Mouse (Mus musculus) cerebellum, postnatal 25 days (tissue): Measurements from ENCODE around the gene AL732309.1.
A peak's percentile ranks its signal among the peaks of the same experiment; 100 is the strongest.

Source experiments
- DNase-seq, 2 experiments: peaks; one replicate each; pipeline ENCODE4 v3.0.0; 2021; ENCODE audit warnings: mixed read lengths in 2 of 2

The AL732309.1 gene

GRCm38 (mm10) chr2:25246183-25247072, at the start of gene AL732309.1:
AL732309.1 (minus strand) TSS chr2:25246863.
- peak; percentile 44 to 63 for DNase-seq

GRCm38 (mm10) chr2:25293706-25294105, 47.0 kb upstream of the AL732309.1 start:
- peak; percentile 38 to 59 for DNase-seq

GRCm38 (mm10) chr2:25292856-25293255, 46.2 kb upstream of the AL732309.1 start:
- peak; percentile 86 to 93 for DNase-seq

- DNase-seq: peak in 1 of 2 experiments; percentile 61
Measured at GRCm38 (mm10) chr2:25292054-25292544, 45.4 kb upstream of the AL732309.1 start.

DNA sequence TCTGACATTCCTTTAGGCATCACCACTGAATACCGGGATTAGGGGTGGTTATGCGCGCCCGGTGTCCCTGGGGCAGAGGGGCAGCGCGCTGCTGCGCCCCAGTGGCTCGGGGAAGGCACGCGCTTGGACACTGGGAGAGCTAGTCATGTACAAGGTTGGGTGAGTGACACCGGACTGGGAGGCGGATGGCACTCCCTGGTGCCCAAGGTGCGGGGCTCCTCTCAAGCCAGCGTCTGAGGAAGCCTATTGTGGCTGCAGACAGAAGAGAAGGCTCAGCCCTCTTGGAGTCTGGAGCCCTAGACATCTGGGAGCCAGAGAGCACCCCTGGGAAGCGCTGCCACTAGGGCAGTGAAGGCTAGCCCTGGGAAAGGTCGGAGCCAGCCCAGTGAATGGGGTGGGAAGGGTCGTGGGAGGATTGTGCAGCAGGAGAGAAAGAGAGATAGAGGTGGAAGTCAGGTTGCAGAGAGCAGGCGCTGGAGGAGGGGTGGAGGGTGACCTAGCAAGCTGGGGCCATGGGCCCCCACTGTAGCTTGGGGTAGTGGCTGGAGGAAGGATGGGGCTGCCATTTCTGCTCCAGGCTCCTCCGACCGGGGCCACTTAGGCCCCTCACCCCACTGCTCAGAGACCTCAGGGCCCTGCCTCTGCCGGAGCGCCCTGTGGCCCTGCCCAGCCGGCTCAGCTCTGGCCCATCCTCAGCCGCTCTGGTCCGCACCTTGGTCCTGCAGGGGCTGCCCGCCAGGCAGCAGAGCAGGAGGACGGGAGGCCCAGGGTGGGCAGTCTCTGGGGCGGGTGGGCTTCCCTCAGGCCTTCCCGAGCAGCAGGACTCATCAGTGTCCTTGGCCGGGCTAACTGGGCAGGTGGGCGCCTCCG, 44.8 kb upstream of the AL732309.1 start:
- DNase-seq: peak; percentile 62 to 63

- DNase-seq: peak; percentile 82 to 84
Measured at GRCm38 (mm10) chr2:25290816-25291130, 44.1 kb upstream of the AL732309.1 start.

DNA sequence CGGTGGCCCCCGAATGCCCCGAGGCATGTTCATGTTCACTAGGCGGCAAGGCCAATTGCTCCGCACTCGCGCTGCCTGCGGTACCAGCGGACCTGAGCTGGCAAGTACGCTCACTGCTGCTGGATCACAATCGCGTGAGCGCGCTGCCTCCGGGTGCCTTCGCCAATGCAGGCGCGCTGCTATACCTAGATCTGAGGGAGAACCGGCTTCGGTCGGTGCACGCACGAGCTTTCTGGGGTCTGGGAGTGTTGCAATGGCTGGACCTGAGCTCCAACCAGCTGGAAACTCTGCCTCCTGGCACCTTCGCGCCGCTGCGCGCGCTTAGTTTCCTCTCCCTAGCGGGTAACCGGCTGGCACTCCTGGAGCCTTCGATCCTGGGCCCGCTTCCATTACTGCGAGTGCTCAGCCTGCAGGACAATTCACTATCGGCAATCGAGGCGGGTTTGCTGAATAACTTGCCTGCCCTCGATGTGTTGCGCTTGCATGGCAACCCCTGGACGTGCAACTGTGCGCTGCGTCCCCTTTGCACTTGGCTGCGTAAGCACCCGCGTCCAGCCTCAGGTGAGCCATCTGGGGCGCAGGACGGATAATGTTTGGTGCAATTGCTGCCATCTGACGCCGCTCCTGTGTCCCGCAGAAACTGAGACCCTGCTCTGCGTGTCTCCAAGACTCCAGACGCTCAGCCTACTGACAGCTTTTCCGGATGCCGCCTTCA, 43.6 kb upstream of the AL732309.1 start:
- DNase-seq: peak; percentile 83 to 86

DNA sequence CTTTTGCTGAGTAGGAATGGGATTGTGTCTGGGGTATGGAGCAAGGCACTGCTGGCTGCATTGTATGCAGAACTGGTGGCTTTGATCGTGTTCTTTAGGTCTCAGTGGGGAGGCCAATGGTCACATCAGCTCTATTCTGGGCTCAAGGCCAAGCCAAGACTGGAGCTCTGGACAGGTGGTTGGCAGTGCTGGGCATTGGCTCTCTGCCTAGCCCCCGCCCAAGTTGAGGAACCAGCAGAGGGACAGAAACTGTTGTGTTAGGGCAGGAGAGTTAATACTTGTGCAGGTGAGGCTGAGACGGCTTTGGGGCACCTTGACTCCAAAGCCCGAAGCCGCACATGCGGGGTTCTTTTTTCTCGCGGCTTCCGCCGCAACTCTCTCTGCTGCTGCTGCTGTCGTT, 43.0 kb upstream of the AL732309.1 start, which contains the start of gene Lrrc26:
Gene Lrrc26 (plus strand): TSS at position 265 of the 400 bp plus-strand sequence.
- DNase-seq: peak; percentile 82 to 88

DNA sequence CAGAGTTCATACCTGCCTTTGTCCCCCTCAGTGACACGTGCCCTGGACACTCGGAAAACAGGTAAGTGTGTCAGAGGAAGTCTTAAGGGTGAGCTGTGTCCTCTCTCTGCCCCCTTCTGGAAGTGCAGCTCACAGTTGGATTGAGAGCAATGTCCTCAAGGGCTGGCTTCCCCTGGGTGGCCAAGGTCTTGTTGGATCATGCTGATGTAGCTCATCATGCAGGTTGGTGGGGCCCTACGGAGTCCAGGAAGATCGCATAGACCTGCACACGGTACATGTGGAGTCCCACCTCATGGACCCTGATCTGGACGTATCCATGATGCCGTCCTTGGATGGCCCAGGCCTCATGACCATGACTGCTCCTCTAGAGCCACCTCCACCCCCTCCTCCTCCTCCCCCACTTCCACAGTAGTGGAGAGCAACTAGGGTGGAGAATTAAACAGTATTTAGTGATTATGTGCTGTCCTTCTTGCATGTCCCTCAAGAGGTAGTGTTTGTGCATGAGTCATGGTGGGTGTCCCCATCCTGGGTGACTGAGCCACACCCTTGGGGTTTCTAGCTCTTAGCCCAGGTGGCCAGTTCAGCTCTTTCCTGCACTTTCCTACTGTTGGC, 42.2 kb upstream of the AL732309.1 start:
- peak; percentile 44 to 54 for DNase-seq

DNA sequence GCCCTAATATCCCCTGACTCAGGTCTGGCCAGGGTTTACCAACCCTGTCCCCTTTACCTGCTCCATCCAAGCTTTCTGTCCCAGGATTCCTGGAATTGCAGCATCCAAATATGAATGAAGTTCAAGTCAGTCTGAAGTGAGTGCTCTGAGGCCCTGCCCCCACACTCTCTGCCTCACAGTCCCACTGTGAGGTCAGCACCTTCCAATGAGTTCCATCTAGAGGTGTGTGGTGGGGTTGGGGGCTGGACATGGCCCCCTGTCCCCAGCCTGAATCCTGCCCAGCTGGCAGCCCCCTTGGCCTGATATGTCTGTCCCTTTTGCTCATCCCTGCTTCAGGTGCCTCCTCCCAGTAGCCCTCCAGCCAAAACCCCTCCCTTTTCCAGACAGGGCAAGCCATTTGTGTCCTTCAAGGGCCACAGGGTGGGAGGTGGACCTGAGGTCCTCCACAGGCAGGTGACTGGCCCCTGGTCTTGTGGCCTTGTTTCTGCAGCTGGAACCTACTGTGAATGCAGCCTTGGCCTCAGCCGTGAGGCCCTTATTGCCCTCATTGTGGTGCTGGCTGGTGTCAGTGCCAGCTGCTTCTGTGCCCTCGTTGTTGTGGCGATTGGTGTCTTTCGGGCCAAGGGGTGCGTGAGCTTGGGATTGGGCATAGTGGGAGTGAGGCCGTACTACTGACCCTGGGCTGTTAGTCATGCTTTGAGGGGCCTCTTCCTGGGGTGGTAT, 41.4 kb upstream of the AL732309.1 start, which contains the start of gene Tmem210:
Gene Tmem210 (plus strand): TSS at position 219 of the 723 bp plus-strand sequence.
- peak in 1 of 2 experiments; percentile 51 for DNase-seq

DNA sequence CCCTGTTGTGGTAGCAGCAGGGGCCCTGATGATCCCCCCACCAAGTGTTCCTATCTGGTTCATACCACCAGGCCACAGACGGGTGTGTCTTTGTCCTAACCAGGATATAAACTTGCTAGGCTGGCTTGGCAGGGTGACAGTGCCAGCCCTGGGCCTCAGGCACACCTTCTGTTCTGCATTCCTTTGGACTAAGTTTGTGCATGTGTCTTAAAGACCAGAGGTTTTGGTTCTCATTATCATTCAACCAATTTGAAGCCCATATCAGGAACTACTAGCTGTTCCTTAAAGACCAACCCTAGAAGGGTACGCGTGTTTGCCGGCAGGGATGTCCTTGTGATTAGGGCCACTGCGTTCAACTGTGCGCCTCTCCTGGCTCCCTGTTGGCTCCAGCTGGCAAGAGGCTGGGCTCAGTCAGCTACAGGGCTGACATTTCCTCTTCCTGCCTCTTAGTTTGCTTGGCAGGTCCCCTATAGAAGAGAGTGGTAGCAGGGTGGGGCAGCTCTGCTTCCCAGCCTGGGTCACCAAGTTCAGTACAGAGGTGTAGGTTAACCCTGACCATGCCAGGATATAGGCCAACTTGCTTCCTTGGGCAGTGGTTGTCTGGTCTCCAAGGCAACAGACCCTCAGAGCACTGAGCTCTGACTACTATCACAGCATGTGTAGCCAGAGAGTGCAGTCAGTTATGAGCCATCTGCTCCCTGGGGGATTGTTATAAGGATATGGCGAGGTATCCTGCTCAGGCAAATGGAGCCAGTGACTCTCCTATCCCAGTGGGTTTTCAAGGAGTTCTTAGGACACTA, 40.4 kb upstream of the AL732309.1 start:
- DNase-seq: peak; percentile 74 to 76

DNA sequence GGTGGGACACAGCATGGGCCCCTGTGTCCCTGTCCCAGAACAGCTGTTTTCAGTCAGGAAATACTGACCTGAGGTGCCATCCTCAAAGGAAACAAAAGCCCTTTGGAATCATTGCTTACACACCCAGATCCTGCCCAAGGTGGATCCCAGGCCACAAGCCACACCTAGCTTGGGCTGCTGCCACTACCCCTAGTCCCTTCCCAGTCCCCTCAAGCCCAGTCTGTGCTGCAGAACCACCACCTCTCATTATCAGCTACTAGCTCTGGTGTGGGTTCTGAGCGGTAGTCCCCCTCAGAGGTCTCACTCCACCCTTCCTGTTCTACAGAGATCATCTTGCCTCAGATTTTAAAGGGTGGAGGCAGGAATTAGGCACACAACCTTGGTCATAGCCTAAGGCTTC, 39.7 kb upstream of the AL732309.1 start:
- peak in 1 of 2 experiments; percentile 24 for DNase-seq

GRCm38 (mm10) chr2:25285551-25285950, 38.9 kb upstream of the AL732309.1 start:
- DNase-seq: peak in 1 of 2 experiments; percentile 20

DNA sequence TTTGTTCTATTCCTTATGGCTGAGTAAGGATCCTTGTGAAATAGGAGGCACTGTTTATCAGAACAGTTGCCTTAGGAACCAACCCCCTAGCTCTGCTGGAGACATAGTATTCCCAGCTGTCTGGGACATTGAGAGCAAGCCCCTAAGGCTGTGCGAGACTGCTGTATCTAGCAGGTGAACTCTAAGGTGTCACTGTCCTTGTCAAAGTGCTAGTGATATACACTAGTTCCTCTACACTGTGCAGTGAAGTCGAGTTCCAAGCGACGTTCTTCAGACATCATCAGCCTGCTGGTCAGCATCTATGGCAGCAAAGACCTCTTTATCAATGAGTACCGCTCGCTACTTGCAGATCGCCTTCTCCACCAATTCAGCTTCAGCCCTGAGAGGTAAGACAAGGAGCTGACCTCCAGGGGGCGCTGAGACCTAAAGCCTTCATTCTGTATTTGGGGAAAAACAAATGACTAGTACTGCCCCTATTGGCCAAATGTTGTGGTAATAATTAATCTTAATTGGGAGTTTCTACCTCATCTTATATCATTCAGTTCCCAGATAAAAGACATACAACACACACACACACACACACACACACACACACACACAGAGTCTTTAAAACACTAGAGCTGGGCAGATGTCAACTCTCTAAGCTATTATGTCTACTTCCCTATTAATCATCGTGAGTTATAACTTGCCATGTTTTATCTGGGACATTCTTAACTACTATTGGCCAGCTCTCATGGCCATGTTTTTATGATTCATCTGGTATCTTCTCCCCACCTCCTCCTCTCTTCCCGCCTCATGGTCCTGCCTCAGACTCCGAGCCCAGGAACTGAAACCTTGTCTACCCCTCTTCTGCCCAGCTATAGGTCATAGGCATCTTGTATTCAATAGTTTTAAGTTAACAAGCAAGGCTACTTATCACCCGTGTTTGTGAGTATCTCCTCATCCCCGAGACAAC, 32.5 kb upstream of the AL732309.1 start:
- peak; percentile 90 to 93 for DNase-seq

- DNase-seq: no peak
Measured at GRCm38 (mm10) chr2:25273010-25273409, 26.3 kb upstream of the AL732309.1 start.

GRCm38 (mm10) chr2:25272515-25272914, 25.9 kb upstream of the AL732309.1 start:
- DNase-seq: no peak

- DNase-seq: peak; percentile 99
Measured at GRCm38 (mm10) chr2:25271827-25272511, 25.3 kb upstream of the AL732309.1 start, which contains the start of the genes Ssna1 and Anapc2. Ssna1 (minus strand) TSS chr2:25272438. Anapc2 (plus strand) TSS chr2:25272478.

GRCm38 (mm10) chr2:25267746-25268309, 21.2 kb upstream of the AL732309.1 start:
- peak; percentile 48 to 53 for DNase-seq
